Mouse (Mus musculus) midbrain, embryonic 11.5 days (tissue): ENCODE data around the gene Reep1. TPM values are rescaled to one million over a fixed set of nuclear protein-coding genes. Genes with fewer than 3 reads are reported as not detected.
A peak's percentile ranks its signal among the peaks of the same experiment; 100 is the strongest.
"Not testable (repeated sequence)": the region's sequence is repeated elsewhere in the genome, so short reads cannot be mapped to it uniquely, and the experiment has no call there.

ENCODE experiments used
- ATAC-seq: fragments of 200-750 bp; cut with Nextera tagmentation; 2 replicates; pipeline ENCODE4 v1.8.0; 2017; ENCODE audit warnings: moderate TSS enrichment, moderate library complexity; ENCODE audit not compliant: low FRiP score
- DNase-seq: peaks from one replicate; pipeline ENCODE4 v3.0.0; 2015; ENCODE audit warnings: low spot score; ENCODE audit errors: missing footprints
- H3K27ac ChIP-seq: fragments of 300-500 bp; sonication (generic); 2 replicates; pipeline ENCODE4 v1.5.1; 2014; ENCODE audit warnings: low read depth, low read length
- H3K27me3 ChIP-seq: fragments of 300-500 bp; sonication (generic); 2 replicates; pipeline ENCODE4 v1.6.1; 2014; ENCODE audit warnings: mild to moderate bottlenecking, low read length, moderate library complexity, mixed read lengths; ENCODE audit not compliant: control insufficient read depth, insufficient read depth
- H3K36me3 ChIP-seq: fragments of 300-500 bp; sonication (generic); 2 replicates; pipeline ENCODE4 v1.6.1; 2014; ENCODE audit warnings: mild to moderate bottlenecking, low read length, moderate library complexity, mixed read lengths; ENCODE audit not compliant: control insufficient read depth, insufficient read depth
- H3K4me1 ChIP-seq: fragments of 300-500 bp; sonication (generic); 2 replicates; pipeline ENCODE4 v1.6.1; 2014; ENCODE audit warnings: low read length; ENCODE audit not compliant: control insufficient read depth, insufficient read depth
- H3K4me2 ChIP-seq: fragments of 300-500 bp; sonication (generic); 2 replicates; pipeline ENCODE4 v1.6.1; 2014; ENCODE audit warnings: mild to moderate bottlenecking, moderate library complexity
- H3K4me3 ChIP-seq: fragments of 300-500 bp; sonication (generic); 2 replicates; pipeline ENCODE4 v1.5.1; 2014; ENCODE audit warnings: low read depth, low read length
- H3K9ac ChIP-seq: fragments of 300-500 bp; sonication (generic); 2 replicates; pipeline ENCODE4 v1.6.1; 2014; ENCODE audit warnings: low read length
- H3K9me3 ChIP-seq: fragments of 300-500 bp; sonication (generic); 2 replicates; pipeline ENCODE4 v1.6.1; 2016; ENCODE audit warnings: low read length; ENCODE audit not compliant: control insufficient read depth
- WGBS: fragments of 180-500 bp; shearing (Covaris S2); extraction: QIAGEN DNeasy Blood & Tissue Kit; methylation state at CpG from one replicate; pipeline ENCODE4 v1.1.7; 2014; 5-methylcytosine and 5-hydroxymethylcytosine counted together
- polyA plus RNA-seq: library from polyadenylated mRNA; unstranded; fragments of >200 nt; fragmentation: Nextera tagmentation; extraction: Ambion mirVana; gene quantifications from 2 replicates; pipeline ENCODE4 v1.2.1, GENCODE M21; 2014

Gene Reep1
- polyA plus RNA-seq, 1 experiment from 2014 or later, result 72.1 TPM

GRCm38 (mm10) chr6:71831581-71831960, 124.2 kb downstream of the Reep1 start:
- ATAC-seq (peak; percentile 99), DNase-seq (peak; percentile 97)
- no peaks in the 10 kb centered on the region for H3K27me3 ChIP-seq
- H3K9me3 ChIP-seq, result no peaks in the 10 kb centered on the region
- peak overlapping the region; percentile 95 for H3K4me3 ChIP-seq
- 0% methylated on average over 21 of the region's 21 CpGs for WGBS
- peaks cover 9% of the 10 kb centered on the region for H3K4me1 ChIP-seq
- H3K4me2 ChIP-seq, result peak overlapping the region; percentile 70
- H3K9ac ChIP-seq, result peak overlapping the region; percentile 84
- H3K27ac ChIP-seq, result peak overlapping the region; percentile 47
- 0 out of 2 replicates have a peak, but pooled peaks cover 2% of the 10 kb centered on the region for H3K36me3 ChIP-seq

- no peak for DNase-seq
- WGBS, result 79% methylated on average over 2 of the region's 2 CpGs
- H3K36me3 ChIP-seq, result peaks cover 4% of the 10 kb centered on the region; the same call in 1 of the 2 replicates
Measured at GRCm38 (mm10) chr6:71836811-71837210, 129.4 kb downstream of the Reep1 start.

GRCm38 (mm10) chr6:71839815-71840214, 132.5 kb downstream of the Reep1 start:
- Histone ChIP-seq H3K36me3 (peaks cover 2% of the 10 kb centered on the region; the same call in 1 of the 2 replicates), H3K27me3 (no peaks in the 10 kb centered on the region), H3K4me1 (no peaks in the 10 kb centered on the region), H3K4me3 (no peak overlapping the region), H3K9ac (no peak overlapping the region), H3K27ac (no peak overlapping the region), H3K9me3 (no peaks in the 10 kb centered on the region), H3K4me2 (no peak overlapping the region)
- DNase-seq (no peak), ATAC-seq (no peak)

More at GRCm38 (mm10) chr6:71836811-71837210, 129.4 kb downstream of the Reep1 start:
- peaks cover 7% of the 10 kb centered on the region for H3K4me1 ChIP-seq
- no peak overlapping the region for H3K9ac ChIP-seq
- no peak for ATAC-seq
- H3K9me3 ChIP-seq, result no peaks in the 10 kb centered on the region
- H3K27me3 ChIP-seq, result no peaks in the 10 kb centered on the region
- H3K4me3 ChIP-seq, result no peak overlapping the region
- no peak overlapping the region for H3K4me2 ChIP-seq
- H3K27ac ChIP-seq, result no peak overlapping the region

- no peak for ATAC-seq
- WGBS, result 95% methylated on average over 1 of the region's 1 CpGs
- no peak for DNase-seq
- Histone ChIP-seq H3K4me1 (no peaks in the 10 kb centered on the region), H3K9me3 (no peaks in the 10 kb centered on the region), H3K27me3 (no peaks in the 10 kb centered on the region), H3K4me2 (no peak overlapping the region), H3K36me3 (peaks cover 2% of the 10 kb centered on the region; the same call in 1 of the 2 replicates), H3K4me3 (no peak overlapping the region), H3K27ac (no peak overlapping the region), H3K9ac (no peak overlapping the region)
Measured at GRCm38 (mm10) chr6:71840597-71841290, 133.4 kb downstream of the Reep1 start.

GRCm38 (mm10) chr6:71846906-71847305, 139.5 kb downstream of the Reep1 start:
- not testable (repeated sequence) for H3K27ac ChIP-seq, ATAC-seq, H3K4me3 ChIP-seq, H3K9me3 ChIP-seq, H3K27me3 ChIP-seq, H3K4me1 ChIP-seq, H3K4me2 ChIP-seq, DNase-seq, H3K9ac ChIP-seq, H3K36me3 ChIP-seq
- 94% methylated on average over 6 of the region's 6 CpGs for WGBS

Other genes starting within 250 kb of the Reep1 start
- gene Rnf103, start 213.7 kb upstream of the Reep1 start, polyA plus RNA-seq, result 16.4 and 19.3 TPM in 2 replicates
- 48.2 and 54.9 TPM in 2 replicates for gene Chmp3, start 163.8 kb upstream of the Reep1 start, polyA plus RNA-seq
- 59.1 and 69.2 TPM in 2 replicates for gene Kdm3a, start 74.6 kb upstream of the Reep1 start, polyA plus RNA-seq
- gene Mrpl35, start 119.4 kb downstream of the Reep1 start, polyA plus RNA-seq, result 58.0 and 58.2 TPM in 2 replicates
- 186 and 205 TPM in 2 replicates for gene Immt, start 123.8 kb downstream of the Reep1 start, polyA plus RNA-seq
- 125 and 126 TPM in 2 replicates for gene Ptcd3, start 201.2 kb downstream of the Reep1 start, polyA plus RNA-seq
- 26.5 and 27.3 TPM in 2 replicates for gene Polr1a, start 201.5 kb downstream of the Reep1 start, polyA plus RNA-seq